Mouse (Mus musculus) lung, adult 18-20 months (tissue): ENCODE results near the gene Dhx8.

ENCODE experiments used
- DNase-seq, 2 experiments: peaks; one replicate each; pipeline ENCODE4 v3.0.0; 2022; ENCODE audit warnings: mixed read lengths in 2 of 2

Gene Dhx8

GRCm38 (mm10) chr11:101732518-101733440 is at the start of gene Dhx8:
Gene Dhx8 (plus strand): TSS chr11:101732919.
- DNase-seq: peak; percentile 97 to 98

GRCm38 (mm10) chr11:101687351-101688301 is 45.1 kb upstream of the Dhx8 start:
- peak; percentile 75 to 77 for DNase-seq

- no peak for DNase-seq
These were observed 43.0 kb upstream of the Dhx8 start for GRCm38 (mm10) chr11:101689701-101690113.

GRCm38 (mm10) chr11:101690326-101690725 is 42.4 kb upstream of the Dhx8 start:
- DNase-seq: no peak

- DNase-seq: peak; percentile 37 to 63
These were observed 36.6 kb upstream of the Dhx8 start for GRCm38 (mm10) chr11:101695906-101696661.

GRCm38 (mm10) chr11:101697156-101697861 is 35.4 kb upstream of the Dhx8 start:
- no peak for DNase-seq

- DNase-seq: no peak
These were observed 34.6 kb upstream of the Dhx8 start for GRCm38 (mm10) chr11:101698114-101698513.

- DNase-seq: no peak
These were observed 33.2 kb upstream of the Dhx8 start for GRCm38 (mm10) chr11:101699556-101699955.

GRCm38 (mm10) chr11:101699991-101700390 is 32.7 kb upstream of the Dhx8 start:
- DNase-seq: no peak

- peak; percentile 82 to 89 for DNase-seq
These were observed 32.3 kb upstream of the Dhx8 start for GRCm38 (mm10) chr11:101700446-101700845.

- DNase-seq: no peak
These were observed 28.6 kb upstream of the Dhx8 start for GRCm38 (mm10) chr11:101704081-101704480.

- no peak for DNase-seq
These were observed 25.8 kb upstream of the Dhx8 start for GRCm38 (mm10) chr11:101706764-101707448.

- DNase-seq: no peak
These were observed 24.2 kb upstream of the Dhx8 start for GRCm38 (mm10) chr11:101708482-101708881.

- DNase-seq: no peak
These were observed 19.9 kb upstream of the Dhx8 start for GRCm38 (mm10) chr11:101712811-101713210.

GRCm38 (mm10) chr11:101714012-101714411 is 18.7 kb upstream of the Dhx8 start:
- no peak for DNase-seq

- DNase-seq: no peak
These were observed 14.4 kb upstream of the Dhx8 start for GRCm38 (mm10) chr11:101718324-101718723.

- DNase-seq: no peak
These were observed 12.7 kb upstream of the Dhx8 start for GRCm38 (mm10) chr11:101719986-101720520.

- DNase-seq: no peak
These were observed 7.7 kb upstream of the Dhx8 start for GRCm38 (mm10) chr11:101725043-101725442.

GRCm38 (mm10) chr11:101726765-101727164 is 6.0 kb upstream of the Dhx8 start:
- DNase-seq: no peak

- no peak for DNase-seq
These were observed 3.4 kb upstream of the Dhx8 start for GRCm38 (mm10) chr11:101729308-101729707.

- DNase-seq: no peak
These were observed 877 bp downstream of the Dhx8 start for GRCm38 (mm10) chr11:101733596-101733995.
